Mouse (Mus musculus): ENCODE measurements around the gene Maml2. TPM values are rescaled to one million over a fixed set of nuclear protein-coding genes. Genes with fewer than 3 reads are reported as not detected.

The Maml2 gene
- polyA plus RNA-seq, 1 experiment from 2014 or later, result 9.9 TPM

GRCm38 (mm10) chr9:13690321-13690720, 392.6 kb downstream of the Maml2 start:
- peak overlapping the region; percentile 44; the same call in 1 of the 2 replicates for H3K9ac ChIP-seq (ENCODE audit: low read depth, low read length)
- peak overlapping the region; percentile 37; the same call in 1 of the 2 replicates for H3K4me2 ChIP-seq (ENCODE audit: low read length)
- H3K27ac ChIP-seq (ENCODE audit: low read length), result peak overlapping the region; percentile 71
- no peak overlapping the region for H3K4me3 ChIP-seq (ENCODE audit: low read depth, low read length)
- 14% methylated on average over 8 of the region's 8 CpGs for whole genome bisulfite sequencing
- H3K27me3 ChIP-seq (ENCODE audit: control insufficient read depth, insufficient read depth, low read depth, low read length), result no peaks in the 10 kb centered on the region
- no peaks in the 10 kb centered on the region for H3K36me3 ChIP-seq (ENCODE audit: control insufficient read depth, insufficient read depth, low read length)
- 0 out of 2 replicates have a peak, but pooled peaks have one; percentile 45 for ATAC-seq
- no peaks in the 10 kb centered on the region for H3K9me3 ChIP-seq (replicated peaks; ENCODE audit: control insufficient read depth, low read length, poor library complexity, severe bottlenecking)
- H3K4me1 ChIP-seq (ENCODE audit: control insufficient read depth, insufficient read depth, low read length), result peaks cover 18% of the 10 kb centered on the region

- no peak overlapping the region for H3K9ac ChIP-seq (ENCODE audit: low read depth, low read length)
- 86% methylated on average over 3 of the region's 3 CpGs for WGBS
- H3K4me1 ChIP-seq (ENCODE audit: control insufficient read depth, insufficient read depth, low read length), result peaks cover 14% of the 10 kb centered on the region
- no peaks in the 10 kb centered on the region for H3K9me3 ChIP-seq (replicated peaks; ENCODE audit: control insufficient read depth, low read length, poor library complexity, severe bottlenecking)
- no peak overlapping the region for H3K4me3 ChIP-seq (ENCODE audit: low read depth, low read length)
- no peaks in the 10 kb centered on the region for H3K36me3 ChIP-seq (ENCODE audit: control insufficient read depth, insufficient read depth, low read length)
- H3K27ac ChIP-seq (ENCODE audit: low read length), result no peak overlapping the region
- H3K27me3 ChIP-seq (ENCODE audit: control insufficient read depth, insufficient read depth, low read depth, low read length), result no peaks in the 10 kb centered on the region
- H3K4me2 ChIP-seq (ENCODE audit: low read length), result no peak overlapping the region
- no peak for ATAC-seq
These were observed 396.0 kb downstream of the Maml2 start for GRCm38 (mm10) chr9:13693693-13694284.

- Histone ChIP-seq H3K9me3 (replicated peaks; ENCODE audit: control insufficient read depth, low read length, poor library complexity, severe bottlenecking) (no peaks in the 10 kb centered on the region), H3K27me3 (ENCODE audit: control insufficient read depth, insufficient read depth, low read depth, low read length) (no peaks in the 10 kb centered on the region), H3K4me1 (ENCODE audit: control insufficient read depth, insufficient read depth, low read length) (peaks cover 9% of the 10 kb centered on the region), H3K36me3 (ENCODE audit: control insufficient read depth, insufficient read depth, low read length) (no peaks in the 10 kb centered on the region), H3K9ac (ENCODE audit: low read depth, low read length) (no peak overlapping the region), H3K4me3 (ENCODE audit: low read depth, low read length) (no peak overlapping the region), H3K27ac (ENCODE audit: low read length) (peak overlapping the region; percentile 26; the same call in 1 of the 2 replicates), H3K4me2 (ENCODE audit: low read length) (no peak overlapping the region)
- WGBS, result 79% methylated on average over 5 of the region's 5 CpGs
- ATAC-seq, result no peak
These were observed 396.5 kb downstream of the Maml2 start for GRCm38 (mm10) chr9:13694293-13694692.

GRCm38 (mm10) chr9:13697041-13697811, 399.5 kb downstream of the Maml2 start:
- Histone ChIP-seq H3K4me3 (ENCODE audit: low read depth, low read length) (no peak overlapping the region), H3K9ac (ENCODE audit: low read depth, low read length) (no peak overlapping the region), H3K4me1 (ENCODE audit: control insufficient read depth, insufficient read depth, low read length) (peaks cover 2% of the 10 kb centered on the region; the same call in 1 of the 2 replicates), H3K27ac (ENCODE audit: low read length) (no peak overlapping the region), H3K36me3 (ENCODE audit: control insufficient read depth, insufficient read depth, low read length) (no peaks in the 10 kb centered on the region), H3K27me3 (ENCODE audit: control insufficient read depth, insufficient read depth, low read depth, low read length) (no peaks in the 10 kb centered on the region), H3K9me3 (replicated peaks; ENCODE audit: control insufficient read depth, low read length, poor library complexity, severe bottlenecking) (no peaks in the 10 kb centered on the region), H3K4me2 (ENCODE audit: low read length) (no peak overlapping the region)
- no peak for ATAC-seq
- 76% methylated on average over 4 of the region's 4 CpGs for WGBS

GRCm38 (mm10) chr9:13697869-13698268, 400.1 kb downstream of the Maml2 start:
- Histone ChIP-seq H3K4me3 (ENCODE audit: low read depth, low read length) (no peak overlapping the region), H3K27me3 (ENCODE audit: control insufficient read depth, insufficient read depth, low read depth, low read length) (no peaks in the 10 kb centered on the region), H3K4me2 (ENCODE audit: low read length) (no peak overlapping the region), H3K27ac (ENCODE audit: low read length) (no peak overlapping the region), H3K36me3 (ENCODE audit: control insufficient read depth, insufficient read depth, low read length) (no peaks in the 10 kb centered on the region), H3K9me3 (replicated peaks; ENCODE audit: control insufficient read depth, low read length, poor library complexity, severe bottlenecking) (no peaks in the 10 kb centered on the region), H3K9ac (ENCODE audit: low read depth, low read length) (no peak overlapping the region), H3K4me1 (ENCODE audit: control insufficient read depth, insufficient read depth, low read length) (peaks cover 2% of the 10 kb centered on the region; the same call in 1 of the 2 replicates)
- 53% methylated on average over 4 of the region's 4 CpGs for WGBS
- no peak for ATAC-seq

- H3K4me2 ChIP-seq (ENCODE audit: low read length), result no peak overlapping the region
- peaks cover 2% of the 10 kb centered on the region; the same call in 1 of the 2 replicates for H3K4me1 ChIP-seq (ENCODE audit: control insufficient read depth, insufficient read depth, low read length)
- ATAC-seq, result peak; percentile 86
- H3K4me3 ChIP-seq (ENCODE audit: low read depth, low read length), result no peak overlapping the region
- H3K9me3 ChIP-seq (replicated peaks; ENCODE audit: control insufficient read depth, low read length, poor library complexity, severe bottlenecking), result no peaks in the 10 kb centered on the region
- no peaks in the 10 kb centered on the region for H3K36me3 ChIP-seq (ENCODE audit: control insufficient read depth, insufficient read depth, low read length)
- peak overlapping the region; percentile 34; the same call in 1 of the 2 replicates for H3K27ac ChIP-seq (ENCODE audit: low read length)
- H3K9ac ChIP-seq (ENCODE audit: low read depth, low read length), result no peak overlapping the region
- 15% methylated on average over 14 of the region's 14 CpGs for WGBS
- no peaks in the 10 kb centered on the region for H3K27me3 ChIP-seq (ENCODE audit: control insufficient read depth, insufficient read depth, low read depth, low read length)
These were observed 401.5 kb downstream of the Maml2 start for GRCm38 (mm10) chr9:13699061-13699780.

- no peaks in the 10 kb centered on the region for H3K27me3 ChIP-seq (ENCODE audit: control insufficient read depth, insufficient read depth, low read depth, low read length)
- no peaks in the 10 kb centered on the region for H3K36me3 ChIP-seq (ENCODE audit: control insufficient read depth, insufficient read depth, low read length)
- no peak overlapping the region for H3K27ac ChIP-seq (ENCODE audit: low read length)
- ATAC-seq, result 0 out of 2 replicates have a peak, but pooled peaks have one; percentile 12
- no peaks in the 10 kb centered on the region for H3K9me3 ChIP-seq (replicated peaks; ENCODE audit: control insufficient read depth, low read length, poor library complexity, severe bottlenecking)
- WGBS, result 34% methylated on average over 5 of the region's 5 CpGs
- no peak overlapping the region for H3K4me3 ChIP-seq (ENCODE audit: low read depth, low read length)
- no peak overlapping the region for H3K4me2 ChIP-seq (ENCODE audit: low read length)
- no peak overlapping the region for H3K9ac ChIP-seq (ENCODE audit: low read depth, low read length)
- H3K4me1 ChIP-seq (ENCODE audit: control insufficient read depth, insufficient read depth, low read length), result no peaks in the 10 kb centered on the region
These were observed 402.0 kb downstream of the Maml2 start for GRCm38 (mm10) chr9:13699781-13700116.

GRCm38 (mm10) chr9:13701773-13702172, 404.0 kb downstream of the Maml2 start:
- H3K9me3 ChIP-seq (replicated peaks; ENCODE audit: control insufficient read depth, low read length, poor library complexity, severe bottlenecking), result no peaks in the 10 kb centered on the region
- H3K27me3 ChIP-seq (ENCODE audit: control insufficient read depth, insufficient read depth, low read depth, low read length), result no peaks in the 10 kb centered on the region
- H3K4me1 ChIP-seq (ENCODE audit: control insufficient read depth, insufficient read depth, low read length), result no peaks in the 10 kb centered on the region
- H3K4me2 ChIP-seq (ENCODE audit: low read length), result no peak overlapping the region
- H3K9ac ChIP-seq (ENCODE audit: low read depth, low read length), result no peak overlapping the region
- H3K27ac ChIP-seq (ENCODE audit: low read length), result no peak overlapping the region
- ATAC-seq, result no peak
- 96% methylated on average over 12 of the region's 12 CpGs for WGBS
- H3K4me3 ChIP-seq (ENCODE audit: low read depth, low read length), result no peak overlapping the region
- H3K36me3 ChIP-seq (ENCODE audit: control insufficient read depth, insufficient read depth, low read length), result peaks cover 2% of the 10 kb centered on the region; the same call in 1 of the 2 replicates

Data from midbrain, embryonic 16.5 days (tissue).